Mouse (Mus musculus): Measurements from ENCODE around the gene Tmem91. TPM values are rescaled to one million over a fixed set of nuclear protein-coding genes. Genes with fewer than 3 reads are reported as not detected.

Tmem91 gene
- total and polyA plus RNA-seq, 3 experiments, result 0.55 to 1.3 TPM; not detected in 1

DNA sequence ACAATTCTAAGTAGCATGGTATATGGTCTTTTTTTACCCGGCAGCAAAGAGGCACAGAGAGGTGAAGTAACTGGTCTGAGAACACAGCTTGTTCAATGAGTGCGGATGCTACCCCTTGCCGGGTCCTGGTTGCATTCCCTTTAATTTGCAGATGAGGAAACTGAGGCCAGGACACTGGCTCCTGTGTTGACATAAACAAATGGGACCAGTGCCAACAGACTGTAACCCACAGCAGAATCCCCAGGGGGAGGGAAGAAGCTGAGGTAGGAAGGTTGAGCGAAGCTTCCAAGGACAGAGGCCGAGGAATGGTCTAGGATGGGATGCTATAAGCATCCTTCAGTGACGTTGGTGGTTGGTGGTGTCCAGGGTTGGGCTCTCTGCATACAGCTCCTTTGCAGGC, 439 bp upstream of the Tmem91 start:
- Histone ChIP-seq H3K9ac (ENCODE audit: insufficient read depth, low read depth) (no peak overlapping the region), H3K4me2 (ENCODE audit: insufficient read depth, low read depth, poor library complexity, severe bottlenecking) (no peak overlapping the region), H3K36me3 (replicated peaks in 1 of 2; ENCODE audit: control insufficient read depth in 1 of 2, insufficient read depth in 1 of 2, low read length in 1 of 2) (peaks cover under 1 to 16% of the 10 kb centered on the region in 2 experiments), H3K27ac (ENCODE audit: insufficient read depth, low read depth) (no peak overlapping the region), H3K4me1 (ENCODE audit: control insufficient read depth in 1 of 2, insufficient read depth in 2 of 2) (peaks cover 5 to 31% of the 10 kb centered on the region in 2 experiments; a peak in 3 of 4 replicates), H3K27me3 (replicated peaks) (no peaks in the 10 kb centered on the region), H3K79me2 (replicated peaks; ENCODE audit: control insufficient read depth, extremely low read depth, insufficient read depth, poor library complexity, severe bottlenecking) (no peaks in the 10 kb centered on the region), H3K9me3 (replicated peaks; ENCODE audit: low read length) (peaks cover 6% of the 10 kb centered on the region), H3K4me3 (replicated peaks in 1 of 3; ENCODE audit: low read depth in 2 of 3, low read length in 2 of 3, poor library complexity in 1 of 3) (no peak overlapping the region)
- DNase-seq (ENCODE audit: extremely low read depth), result no peak
- TF ChIP-seq POLR2A (IDR thresholded peaks at IDR 0.05; ENCODE audit: low read depth, low read length), result no peak
- in situ Hi-C loops (cut with MboI; ENCODE audit: low pct_ligation_motif_present, low pct_unique_long_range_greater_than_20kb, low sequenced_read_pairs) (no loop called here), dilution Hi-C loops (cut with MboI; ENCODE audit: extremely low pct_ligation_motif_present, extremely low pct_unique_long_range_greater_than_20kb, low sequenced_read_pairs) (no loop called here)

DNA sequence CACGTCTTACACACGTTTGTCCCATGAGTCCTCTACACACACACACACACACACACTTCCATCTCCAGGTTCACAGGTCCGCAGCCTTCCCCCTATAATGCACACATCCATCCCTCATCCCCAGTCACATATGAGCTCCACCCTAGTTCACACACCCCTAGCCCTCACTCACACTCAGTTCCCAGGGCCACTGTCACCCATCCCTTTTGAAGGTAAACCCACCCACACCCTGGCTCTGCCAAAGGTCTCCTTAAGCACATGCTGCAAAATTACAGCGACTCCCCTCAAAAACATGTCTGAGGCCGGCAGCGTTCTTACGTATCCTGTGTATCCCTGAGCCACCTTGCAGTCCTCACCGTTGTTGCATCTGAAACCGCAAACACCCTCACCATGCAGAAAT, 669 bp downstream of the Tmem91 start:
- no peak overlapping the region for H3K9ac ChIP-seq (ENCODE audit: insufficient read depth, low read depth)
- no peak for DNase-seq (ENCODE audit: extremely low read depth)
- H3K36me3 ChIP-seq (replicated peaks in 1 of 2; ENCODE audit: control insufficient read depth in 1 of 2, insufficient read depth in 1 of 2, low read length in 1 of 2), result peaks cover 4 to 27% of the 10 kb centered on the region in 2 experiments
- H3K9me3 ChIP-seq (replicated peaks; ENCODE audit: low read length), result peaks cover 6% of the 10 kb centered on the region
- no peak overlapping the region for H3K4me2 ChIP-seq (ENCODE audit: insufficient read depth, low read depth, poor library complexity, severe bottlenecking)
- in situ Hi-C loops (cut with MboI; ENCODE audit: low pct_ligation_motif_present, low pct_unique_long_range_greater_than_20kb, low sequenced_read_pairs), result no loop called here
- no peaks in the 10 kb centered on the region for H3K27me3 ChIP-seq (replicated peaks)
- peaks cover 2 to 24% of the 10 kb centered on the region in 2 experiments; a peak in 2 of 4 replicates for H3K4me1 ChIP-seq (ENCODE audit: control insufficient read depth in 1 of 2, insufficient read depth in 2 of 2)
- no peaks in the 10 kb centered on the region for H3K79me2 ChIP-seq (replicated peaks; ENCODE audit: control insufficient read depth, extremely low read depth, insufficient read depth, poor library complexity, severe bottlenecking)
- no peak overlapping the region for H3K4me3 ChIP-seq (replicated peaks in 1 of 3; ENCODE audit: low read depth in 2 of 3, low read length in 2 of 3, poor library complexity in 1 of 3)
- TF ChIP-seq USF2 (conservative IDR thresholded peaks at IDR 0.05; ENCODE audit: low read depth, low read length) (no peak), ETS1 (conservative IDR thresholded peaks at IDR 0.05; ENCODE audit: low read depth, low read length) (no peak), TBP (conservative IDR thresholded peaks at IDR 0.05; ENCODE audit: low read depth, low read length) (no peak), NRF1 (IDR thresholded peaks at IDR 0.05; ENCODE audit: low read depth, low read length) (no peak), TCF12 (IDR thresholded peaks at IDR 0.05; ENCODE audit: low read depth, low read length) (no peak), JUN (IDR thresholded peaks at IDR 0.05; ENCODE audit: insufficient read depth, low read depth, low read length) (no peak), SMC3 (IDR thresholded peaks at IDR 0.05; ENCODE audit: low read depth, low read length) (no peak), POLR2A (IDR thresholded peaks at IDR 0.05; ENCODE audit: low read depth, low read length) (no peak), KAT2A (IDR thresholded peaks at IDR 0.05; ENCODE audit: insufficient replicate concordance, low read length) (no peak)
- H3K27ac ChIP-seq (ENCODE audit: insufficient read depth, low read depth), result no peak overlapping the region
- dilution Hi-C loops (cut with MboI; ENCODE audit: extremely low pct_ligation_motif_present, extremely low pct_unique_long_range_greater_than_20kb, low sequenced_read_pairs), result no loop called here

DNA sequence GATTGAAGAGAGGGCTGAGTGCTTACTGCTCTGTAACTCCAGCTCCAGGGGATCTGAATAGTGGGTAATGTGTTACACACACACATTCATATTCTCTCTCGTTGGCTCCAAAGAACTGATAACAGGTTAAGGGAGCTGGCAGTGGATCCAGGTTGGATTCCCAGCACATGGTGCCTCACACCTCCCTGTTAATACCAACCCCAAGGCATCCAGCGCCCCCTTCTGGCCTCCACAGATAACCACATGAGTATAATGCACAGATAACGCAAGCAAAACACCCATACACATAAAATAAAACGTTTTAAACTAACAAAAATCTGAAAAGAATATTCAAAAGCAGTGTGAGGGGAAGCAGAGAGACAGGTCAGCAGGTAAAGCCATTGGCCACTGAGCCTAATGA, 2.5 kb downstream of the Tmem91 start:
- H3K9ac ChIP-seq (ENCODE audit: insufficient read depth, low read depth), result no peak overlapping the region
- peaks cover 6% of the 10 kb centered on the region for H3K9me3 ChIP-seq (replicated peaks; ENCODE audit: low read length)
- in situ Hi-C loops (cut with MboI; ENCODE audit: low pct_ligation_motif_present, low pct_unique_long_range_greater_than_20kb, low sequenced_read_pairs), result no loop called here
- H3K4me3 ChIP-seq (replicated peaks in 1 of 3; ENCODE audit: low read depth in 2 of 3, low read length in 2 of 3, poor library complexity in 1 of 3), result no peak overlapping the region
- H3K36me3 ChIP-seq (replicated peaks in 1 of 2; ENCODE audit: control insufficient read depth in 1 of 2, insufficient read depth in 1 of 2, low read length in 1 of 2), result peaks cover 22 to 46% of the 10 kb centered on the region in 2 experiments
- no peak overlapping the region for H3K4me2 ChIP-seq (ENCODE audit: insufficient read depth, low read depth, poor library complexity, severe bottlenecking)
- TF ChIP-seq CTCF (conservative IDR thresholded peaks at IDR 0.05 in 1 of 2, IDR thresholded peaks at IDR 0.05 in 1 of 2; ENCODE audit: low read depth in 2 of 2, low read length in 2 of 2) (peak in 1 of 2 experiments; percentile 48; a peak in 2 of 4 replicates), UBTF (IDR thresholded peaks at IDR 0.05; ENCODE audit: low read depth, low read length) (no peak)
- no peaks in the 10 kb centered on the region for H3K79me2 ChIP-seq (replicated peaks; ENCODE audit: control insufficient read depth, extremely low read depth, insufficient read depth, poor library complexity, severe bottlenecking)
- dilution Hi-C loops (cut with MboI; ENCODE audit: extremely low pct_ligation_motif_present, extremely low pct_unique_long_range_greater_than_20kb, low sequenced_read_pairs), result no loop called here
- no peak for DNase-seq (ENCODE audit: extremely low read depth)
- no peaks in the 10 kb centered on the region for H3K27me3 ChIP-seq (replicated peaks)
- H3K27ac ChIP-seq (ENCODE audit: insufficient read depth, low read depth), result no peak overlapping the region
- peaks cover 0 to 7% of the 10 kb centered on the region in 2 experiments; a peak in 2 of 4 replicates for H3K4me1 ChIP-seq (ENCODE audit: control insufficient read depth in 1 of 2, insufficient read depth in 2 of 2)
